Mouse (Mus musculus) right cerebral cortex, adult 18-20 months (tissue): ENCODE results near the gene 4930480E11Rik.
"Not testable (repeated sequence)": the region's sequence is repeated elsewhere in the genome, so short reads cannot be mapped to it uniquely, and the experiment has no call there.

Source experiments
- DNase-seq: peaks from one replicate; pipeline ENCODE4 v3.0.0; 2022; ENCODE audit warnings: mixed read lengths

The 4930480E11Rik gene

GRCm38 (mm10) chrX:78369343-78369742 is at the start of gene 4930480E11Rik:
4930480E11Rik (plus strand) TSS chrX:78369643.
- no peak for DNase-seq

GRCm38 (mm10) chrX:78403346-78403745 is 33.9 kb downstream of the 4930480E11Rik start:
- DNase-seq: not testable (repeated sequence)
